Mouse (Mus musculus) large intestine, adult 2 months (tissue): ENCODE data around the gene Slc7a15. TPM values are rescaled to one million over a fixed set of nuclear protein-coding genes. Genes with fewer than 3 reads are reported as not detected.
"Not testable (repeated sequence)": the region's sequence is repeated elsewhere in the genome, so short reads cannot be mapped to it uniquely, and the experiment has no call there.

ENCODE experiments used
- DNase-seq: peaks from one replicate; pipeline ENCODE4 v3.0.0-alpha.2; 2012; ENCODE audit warnings: low read depth, low spot score
- WGBS: fragments of 180-500 bp; shearing (Covaris S2); methylation state at CpG from one replicate; pipeline ENCODE4 v1.1.7; 2018; 5-methylcytosine and 5-hydroxymethylcytosine counted together
- polyA plus RNA-seq: library from polyadenylated mRNA; depleted of rRNA; stranded (reverse); fragments of >200 nt; gene quantifications from 2 replicates; pipeline ENCODE4 v1.2.3, GENCODE M21; 2012

Gene Slc7a15
- polyA plus RNA-seq, 1 experiment, result 52.4 TPM

DNA sequence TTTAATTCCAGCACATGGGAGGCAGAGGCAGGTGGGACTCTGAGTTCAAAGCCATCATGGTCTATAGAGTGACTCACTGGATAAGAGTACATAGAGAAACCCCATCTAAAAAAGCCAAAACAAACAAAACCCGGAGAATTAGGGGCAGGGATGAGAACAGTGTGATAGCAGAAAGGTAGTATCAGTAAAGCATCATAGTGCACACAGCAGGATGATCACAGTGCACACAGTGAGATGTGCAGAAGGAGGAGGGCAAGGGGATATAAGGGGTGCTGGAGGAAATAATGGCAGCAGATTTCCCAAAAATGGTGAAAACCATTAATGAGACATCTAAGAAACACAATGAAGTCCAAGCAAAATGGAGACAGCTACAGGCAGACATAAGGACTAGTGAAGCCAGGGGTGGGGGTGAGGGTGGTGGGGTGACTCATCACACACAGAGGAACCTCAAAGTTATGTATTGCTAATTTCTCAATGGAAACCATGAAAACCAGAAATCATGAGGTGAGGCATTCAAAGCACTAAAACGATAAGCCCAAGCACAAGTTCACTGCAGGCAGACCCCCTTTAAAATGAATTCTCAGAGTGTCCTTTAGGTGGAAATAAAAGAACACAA, 27.5 kb downstream of the Slc7a15 start:
- 37% methylated on average over 2 of the region's 2 CpGs for WGBS
- DNase-seq, result not testable (repeated sequence)

GRCm38 (mm10) chr12:8562213-8562612, 36.7 kb downstream of the Slc7a15 start:
- WGBS, result 92% methylated on average over 8 of the region's 8 CpGs
- DNase-seq, result not testable (repeated sequence)

DNA sequence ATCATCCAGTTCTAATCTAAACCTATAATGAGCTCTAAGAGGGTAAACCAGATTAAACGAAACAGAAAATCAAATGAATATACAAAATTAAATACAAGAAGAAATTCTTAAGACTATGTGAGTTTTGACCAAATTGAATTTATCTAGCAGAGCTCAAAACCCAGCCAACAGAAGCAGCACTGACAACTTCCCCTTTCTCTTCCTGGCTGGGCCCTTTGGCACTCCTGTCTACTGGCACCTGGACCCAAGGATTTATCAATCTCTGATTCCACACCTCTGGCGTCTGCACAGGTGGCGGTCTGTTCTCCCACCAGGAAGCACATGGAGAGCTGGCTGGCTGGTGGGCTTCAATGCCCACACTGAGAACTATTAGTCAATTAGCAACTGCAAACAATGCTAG, 39.0 kb downstream of the Slc7a15 start:
- DNase-seq, result not testable (repeated sequence)
- WGBS, result 66% methylated on average over 3 of the region's 3 CpGs

DNA sequence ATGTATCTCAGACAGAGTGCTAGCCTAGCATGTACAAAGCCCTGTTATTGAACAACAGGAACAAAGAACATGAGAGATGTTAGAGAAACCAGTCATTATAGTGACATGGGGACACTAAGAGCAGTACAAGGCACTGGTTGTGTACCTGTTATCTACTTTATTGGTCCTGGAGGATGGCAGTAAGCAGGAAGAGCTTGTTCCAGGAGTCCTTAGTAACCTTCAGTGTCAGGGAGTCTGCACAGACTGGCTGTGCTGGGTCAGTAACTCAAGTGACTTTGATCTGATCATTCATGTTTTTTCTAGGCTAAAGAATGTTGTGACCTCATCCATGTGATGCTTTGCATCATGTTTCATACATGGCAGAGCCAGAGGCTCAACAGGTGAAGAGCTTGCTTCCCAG, 42.7 kb downstream of the Slc7a15 start:
- no peak for DNase-seq

DNA sequence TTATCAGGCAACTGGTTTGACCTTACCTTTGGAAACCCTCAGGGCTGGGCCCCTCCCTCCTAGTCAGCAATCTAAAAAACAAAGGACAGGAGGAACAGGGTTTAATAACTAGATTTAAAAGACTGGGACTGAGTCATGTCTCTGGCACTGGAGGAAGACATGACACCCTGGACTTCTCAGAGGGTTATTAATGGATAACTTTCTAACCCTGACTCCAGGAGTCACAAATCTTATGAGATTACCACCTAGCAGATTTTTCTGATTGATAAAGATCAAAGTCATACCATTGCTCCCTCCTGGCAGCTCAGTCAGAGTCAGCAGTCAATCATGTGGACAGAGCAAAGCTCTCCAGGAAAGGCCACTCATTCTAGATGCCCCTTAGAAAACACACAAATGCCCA, 43.4 kb downstream of the Slc7a15 start:
- no peak for DNase-seq

DNA sequence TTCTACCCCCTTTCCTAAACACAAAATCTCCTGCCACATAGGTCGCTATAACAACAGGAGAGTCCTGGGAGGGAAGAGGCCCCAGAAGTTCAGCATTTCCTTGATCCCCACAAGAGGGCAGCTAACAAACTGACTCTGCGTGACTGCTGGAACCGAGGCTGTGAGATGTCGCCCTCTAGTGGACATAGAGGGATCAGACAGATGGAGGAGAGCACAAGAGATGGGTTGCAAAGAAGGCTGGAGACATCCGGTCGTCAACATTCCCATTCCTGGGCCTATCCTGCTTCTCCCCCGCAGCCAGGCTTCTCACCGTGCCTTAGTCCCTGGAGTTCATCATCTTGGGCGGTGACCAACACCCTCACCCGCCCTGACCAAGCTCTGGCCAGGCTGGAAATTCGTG, 51.5 kb downstream of the Slc7a15 start:
- peak; percentile 80 for DNase-seq
- 15% methylated on average over 11 of the region's 11 CpGs for WGBS

DNA sequence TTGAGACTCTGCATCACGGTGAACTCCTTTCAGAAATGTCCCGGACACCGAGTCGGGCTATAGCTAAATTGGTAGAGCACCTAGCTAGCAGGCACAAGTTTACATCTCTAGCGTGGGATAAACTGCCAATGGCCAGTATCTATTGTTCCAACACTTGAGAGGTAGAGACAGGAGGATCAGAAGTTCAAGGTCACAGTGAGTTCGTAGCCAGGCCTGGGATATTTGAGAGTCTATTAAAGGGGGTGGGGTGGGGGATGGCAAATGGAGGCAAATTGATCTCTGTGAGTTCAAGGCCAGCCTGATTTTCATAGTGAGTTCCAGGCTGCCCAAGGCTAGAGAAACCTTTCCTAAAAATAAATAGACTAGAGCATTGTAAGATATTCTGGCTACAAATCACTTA, 52.1 kb downstream of the Slc7a15 start:
- 83% methylated on average over 6 of the region's 6 CpGs for WGBS
- DNase-seq, result no peak

GRCm38 (mm10) chr12:8545066-8545610, 53.7 kb downstream of the Slc7a15 start:
- DNase-seq, result no peak
- WGBS, result 78% methylated on average over 5 of the region's 5 CpGs

DNA sequence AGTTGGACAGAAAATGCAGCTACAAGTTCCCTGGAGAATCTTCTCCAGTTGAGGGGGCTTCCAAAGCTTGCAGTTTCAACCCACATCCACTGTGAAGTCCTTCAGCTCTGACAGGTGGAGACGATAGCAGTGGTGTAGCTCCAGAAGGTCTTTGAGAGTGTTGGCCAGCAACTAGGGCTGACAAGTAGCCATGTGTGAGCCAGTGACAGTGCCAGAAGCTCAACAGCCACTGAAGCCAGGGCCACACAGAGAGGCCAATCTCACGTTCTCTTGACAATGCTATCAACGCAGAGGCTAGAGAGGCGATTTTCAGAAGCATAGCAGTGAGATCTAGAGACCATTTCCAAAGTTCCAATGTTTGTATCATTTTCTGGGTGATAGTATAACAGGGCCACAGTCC, 56.5 kb downstream of the Slc7a15 start:
- no peak for DNase-seq
- WGBS, result 88% methylated on average over 4 of the region's 4 CpGs

- peak; percentile 40 for DNase-seq
- WGBS, result 44% methylated on average over 13 of the region's 13 CpGs
These were observed 59.4 kb downstream of the Slc7a15 start for GRCm38 (mm10) chr12:8539471-8539870.

GRCm38 (mm10) chr12:8537291-8537690, 61.6 kb downstream of the Slc7a15 start:
- WGBS, result 94% methylated on average over 5 of the region's 5 CpGs
- no peak for DNase-seq

- WGBS, result 71% methylated on average over 9 of the region's 9 CpGs
These were observed 62.5 kb downstream of the Slc7a15 start for GRCm38 (mm10) chr12:8536221-8536965.

DNA sequence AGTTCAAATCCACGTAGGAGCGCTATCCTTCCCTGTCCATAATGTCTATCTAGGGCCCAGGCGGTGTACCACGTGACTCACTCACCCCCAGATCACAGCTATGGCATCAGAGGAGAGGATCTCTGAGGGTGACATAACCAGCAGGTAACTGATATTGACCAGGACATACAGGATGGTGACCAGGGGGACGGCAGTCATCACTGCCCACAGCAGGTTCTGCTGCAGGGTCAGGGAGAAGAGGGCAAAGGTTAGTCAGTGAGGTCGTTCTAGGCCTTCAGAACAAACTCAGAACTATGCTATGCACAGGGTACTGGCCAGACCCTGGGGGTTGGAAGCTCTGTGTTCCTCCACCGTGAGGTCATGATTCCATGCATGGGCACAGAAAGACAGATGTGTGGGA, 63.3 kb downstream of the Slc7a15 start:
- WGBS, result 88% methylated on average over 7 of the region's 7 CpGs
- no peak for DNase-seq

More at GRCm38 (mm10) chr12:8536221-8536965, 62.5 kb downstream of the Slc7a15 start:
- DNase-seq, result no peak

- 38% methylated on average over 1 of the region's 1 CpGs for WGBS
- DNase-seq, result no peak
These were observed 64.0 kb downstream of the Slc7a15 start for GRCm38 (mm10) chr12:8534915-8535314.

DNA sequence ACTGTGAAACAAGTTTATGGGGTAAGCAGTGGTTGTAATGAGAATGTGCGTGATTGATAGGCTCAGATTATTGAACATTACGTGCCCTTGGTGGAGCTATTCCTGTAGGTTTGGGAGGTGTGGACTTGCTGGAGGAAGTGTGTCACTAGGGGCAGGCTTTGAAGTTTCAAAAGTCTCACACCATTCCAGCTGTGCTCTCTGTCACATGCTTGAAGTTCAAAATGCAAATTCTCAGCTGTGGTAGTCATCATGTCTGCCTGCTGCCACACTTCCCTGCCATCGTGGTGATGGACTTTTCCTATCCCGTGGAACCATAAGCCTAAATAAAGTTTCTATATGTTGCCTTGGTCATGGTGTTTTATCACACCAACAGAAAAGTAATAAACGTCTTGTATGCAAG, 71.1 kb downstream of the Slc7a15 start:
- no peak for DNase-seq
- 58% methylated on average over 5 of the region's 5 CpGs for WGBS

- 84% methylated on average over 1 of the region's 1 CpGs for WGBS
These were observed 71.7 kb downstream of the Slc7a15 start for GRCm38 (mm10) chr12:8527175-8527574.

DNA sequence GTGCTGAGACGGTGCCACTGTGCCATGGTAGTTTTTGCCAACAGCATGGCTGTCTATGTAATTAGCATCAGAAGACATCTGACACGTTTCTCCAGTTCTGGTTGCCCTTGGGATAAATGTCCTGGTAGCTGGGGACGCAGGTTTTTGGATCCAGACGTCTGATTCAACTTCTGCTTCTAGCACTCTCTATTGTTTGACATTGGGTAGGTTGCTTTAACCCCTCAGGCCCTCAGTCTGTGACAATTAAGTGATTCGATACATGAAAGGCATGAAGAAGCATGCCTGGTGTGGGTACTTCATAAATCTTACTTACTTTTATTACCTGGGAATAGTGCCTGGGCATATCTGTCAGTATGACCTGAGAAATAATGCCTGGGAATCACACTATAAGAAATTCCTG, 74.8 kb downstream of the Slc7a15 start:
- no peak for DNase-seq
- 79% methylated on average over 5 of the region's 5 CpGs for WGBS

More at GRCm38 (mm10) chr12:8527175-8527574, 71.7 kb downstream of the Slc7a15 start:
- no peak for DNase-seq

GRCm38 (mm10) chr12:8522711-8523110, 76.2 kb downstream of the Slc7a15 start:
- 48% methylated on average over 2 of the region's 2 CpGs for WGBS
- no peak for DNase-seq

DNA sequence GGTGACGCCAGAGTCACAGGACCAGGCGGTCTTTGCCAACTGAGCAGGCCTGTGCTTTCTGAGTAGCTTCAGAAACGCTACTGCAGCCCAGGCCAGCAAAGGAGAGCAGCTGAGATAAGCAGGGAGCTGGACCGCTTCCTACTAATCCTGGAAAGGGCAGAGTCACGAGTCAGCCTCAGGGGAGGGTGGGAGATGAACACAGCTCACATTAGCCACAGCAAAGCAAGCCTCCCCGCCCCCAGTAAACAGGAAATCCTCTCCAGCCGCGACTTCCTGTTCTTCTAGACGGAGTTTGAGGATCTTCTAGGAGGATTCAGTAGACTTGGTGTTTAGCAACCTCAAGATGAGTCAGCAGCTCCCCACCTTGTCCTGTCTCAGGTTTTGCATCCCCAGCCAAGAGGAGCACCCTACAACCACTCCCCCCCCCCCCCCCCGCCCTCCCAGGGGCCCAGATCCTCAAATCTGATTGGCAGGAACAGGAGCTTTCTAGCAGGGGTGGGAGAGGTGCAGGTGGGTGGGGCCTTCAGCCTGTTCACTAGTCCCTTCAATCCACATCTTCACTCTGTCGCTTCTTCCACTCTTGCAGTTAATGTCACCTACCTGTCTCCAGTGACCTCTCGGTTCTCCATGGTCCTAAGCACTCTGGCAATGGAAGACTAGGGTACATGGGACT, 77.4 kb downstream of the Slc7a15 start:
- no peak for DNase-seq
- 54% methylated on average over 12 of the region's 12 CpGs for WGBS

- no peak for DNase-seq
- WGBS, result 73% methylated on average over 12 of the region's 12 CpGs
These were observed 79.3 kb downstream of the Slc7a15 start for GRCm38 (mm10) chr12:8519431-8520160.
